Mouse (Mus musculus) monocyte, adult 2 months (primary cell): ENCODE measurements around the gene Pld1.

Experiments used
- DNase-seq, 2 experiments: peaks; one replicate each; pipeline ENCODE4 v3.0.0; 2022; ENCODE audit warnings: low spot score in 2 of 2, low read depth in 1 of 2

Gene Pld1

DNA sequence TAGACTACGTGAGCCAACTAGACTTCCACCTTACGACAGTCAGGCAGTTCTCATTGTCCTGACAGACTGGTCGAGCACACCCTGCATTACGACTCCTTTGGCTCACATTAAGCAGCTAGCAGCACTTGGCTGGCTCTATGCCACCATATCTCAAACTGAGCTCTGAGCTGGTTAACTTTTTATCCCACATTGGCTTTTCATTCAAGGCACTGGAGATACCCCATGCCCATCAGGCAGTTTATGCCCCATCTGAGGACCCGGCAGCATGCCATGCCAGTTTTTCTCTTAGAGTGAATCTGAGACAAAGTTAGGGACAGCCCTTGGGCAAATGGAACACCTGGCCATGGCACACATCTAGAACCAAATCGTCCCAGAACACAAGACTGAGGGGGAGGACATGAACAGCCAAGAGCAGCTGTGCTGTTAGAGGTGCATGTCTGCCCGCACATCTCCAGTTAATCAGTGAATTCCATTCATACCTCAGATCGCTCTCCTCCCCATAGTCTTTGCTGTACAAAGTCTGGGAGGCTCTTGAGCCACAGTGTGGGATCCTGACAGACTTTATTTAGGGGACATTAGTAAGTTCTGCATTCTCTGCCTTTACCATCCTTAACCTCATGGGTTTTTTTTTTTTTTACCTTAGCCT lies 49.5 kb downstream of the Pld1 start:
- DNase-seq = no peak

DNA sequence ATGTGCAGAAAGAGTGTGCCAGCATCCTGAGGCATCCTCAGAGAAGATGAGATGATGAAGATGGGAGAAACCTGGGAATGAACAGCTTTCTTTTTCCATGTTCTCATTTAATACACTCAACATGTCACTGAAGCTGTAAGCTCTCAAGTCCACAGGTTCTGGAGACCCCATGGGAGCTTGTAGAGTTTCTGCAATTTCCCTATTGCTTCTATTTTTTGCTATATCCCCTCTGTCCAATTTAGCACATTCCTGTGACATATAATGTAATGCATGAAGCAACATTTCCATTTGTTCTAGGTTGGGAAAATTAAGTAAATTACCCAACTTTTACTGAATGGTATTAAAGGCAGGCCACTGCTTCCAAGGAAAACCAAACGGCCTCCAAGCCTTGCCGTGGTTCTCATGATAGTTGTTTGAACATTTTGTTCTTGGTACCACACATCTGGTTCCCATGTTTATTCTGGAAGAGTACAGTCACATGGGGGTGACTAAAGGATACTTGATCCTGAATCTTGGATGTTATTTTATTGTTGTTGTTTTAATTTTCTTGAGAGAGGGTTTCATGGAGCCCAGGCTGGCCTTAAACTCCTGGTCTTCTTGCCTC lies 52.7 kb downstream of the Pld1 start:
- DNase-seq = no peak

DNA sequence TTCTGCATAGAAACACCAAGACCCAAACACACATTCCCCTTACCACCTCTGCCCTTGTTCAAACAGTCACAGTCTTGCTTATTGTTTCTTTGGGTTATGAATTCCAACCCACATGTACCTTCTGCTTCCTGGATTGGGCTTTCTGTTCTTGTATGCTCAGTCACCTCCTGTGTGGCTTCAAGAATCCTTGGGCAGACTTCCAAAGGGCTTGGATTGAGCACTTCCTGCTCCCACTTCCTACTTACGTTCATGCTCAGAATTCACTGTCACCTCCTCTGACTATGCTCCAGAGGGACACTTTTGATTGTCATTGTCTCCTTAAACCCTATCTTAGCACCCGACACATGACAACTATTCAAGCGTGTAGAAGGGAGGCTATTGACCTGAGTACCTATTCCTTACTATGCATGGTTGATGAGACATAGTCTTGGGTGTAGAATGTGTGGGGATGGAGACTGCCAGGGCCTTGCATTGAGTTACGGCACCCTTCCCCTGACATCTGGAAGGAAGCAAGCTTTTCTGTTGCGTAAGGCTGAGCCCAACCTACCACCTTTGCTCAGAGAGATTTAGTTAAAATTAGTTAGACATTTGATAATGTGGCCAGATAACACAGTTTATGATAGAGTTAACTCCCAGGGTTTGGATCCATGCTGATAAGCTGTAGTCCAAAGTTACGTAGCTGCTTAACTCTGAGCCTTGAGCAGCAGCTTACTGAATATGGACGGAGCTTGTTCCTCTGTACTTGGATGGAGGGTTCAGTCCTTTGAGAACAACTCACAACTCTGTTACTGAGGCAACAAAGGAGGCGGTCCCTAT lies 55.9 kb downstream of the Pld1 start:
- no peak for DNase-seq

DNA sequence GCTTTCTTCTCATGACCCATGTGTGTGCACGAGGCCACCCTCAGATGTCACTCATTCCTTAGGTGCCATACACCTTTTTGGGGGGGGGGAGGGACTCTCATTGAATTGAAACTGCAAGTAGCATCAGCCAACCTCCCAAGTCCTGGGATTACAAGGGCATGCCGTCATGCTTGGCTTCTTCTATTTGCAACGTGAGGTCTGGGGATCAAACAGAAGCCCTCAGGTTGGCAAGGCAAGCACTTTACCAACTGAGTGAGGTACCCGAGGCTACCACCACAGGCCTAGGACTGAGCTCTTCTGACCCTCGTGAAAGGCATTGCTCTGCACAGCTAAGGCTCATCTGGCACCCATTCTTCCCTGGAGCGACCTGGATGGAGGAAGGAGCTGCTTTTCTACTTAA lies 65.8 kb downstream of the Pld1 start:
- no peak for DNase-seq

DNA sequence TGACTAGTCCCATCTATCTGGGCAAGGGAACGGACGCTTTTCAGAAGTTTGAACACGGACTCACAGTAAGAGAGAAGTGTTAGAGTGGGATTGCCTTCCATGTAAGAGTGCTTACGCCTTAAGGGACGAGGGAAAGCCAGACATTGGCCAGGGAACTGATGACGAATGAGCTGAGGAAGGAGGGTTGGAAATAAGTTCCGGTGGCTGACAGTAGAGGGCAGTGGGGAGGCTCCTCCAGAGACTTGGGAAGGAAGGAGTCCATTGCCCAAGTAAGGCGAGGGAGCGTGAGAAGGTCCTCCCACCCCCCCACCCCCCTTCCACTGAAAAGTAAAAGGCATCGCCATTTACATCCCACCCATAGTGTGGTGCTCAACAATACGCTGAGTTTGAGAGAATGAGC lies 69.2 kb downstream of the Pld1 start:
- no peak for DNase-seq

DNA sequence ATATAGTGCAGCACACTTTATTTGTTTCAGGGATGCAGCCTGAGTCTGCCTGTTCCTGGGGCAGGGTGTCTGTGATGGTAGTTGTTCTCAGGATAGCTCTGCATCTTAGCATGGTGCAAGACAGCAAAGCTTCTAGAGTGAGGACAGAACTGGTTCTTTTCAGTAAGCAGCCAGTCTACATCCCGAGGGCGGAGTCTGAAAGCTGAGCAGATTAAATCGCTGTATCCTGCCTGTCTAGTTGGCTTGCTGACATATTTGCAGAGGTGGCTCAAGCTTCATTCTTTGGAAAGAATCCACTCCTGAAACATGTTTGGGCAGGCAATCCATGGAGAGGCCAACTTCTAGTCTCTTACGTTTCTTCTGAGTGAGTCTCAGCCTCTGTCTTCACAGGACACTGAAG lies 69.9 kb downstream of the Pld1 start:
- DNase-seq = no peak

DNA sequence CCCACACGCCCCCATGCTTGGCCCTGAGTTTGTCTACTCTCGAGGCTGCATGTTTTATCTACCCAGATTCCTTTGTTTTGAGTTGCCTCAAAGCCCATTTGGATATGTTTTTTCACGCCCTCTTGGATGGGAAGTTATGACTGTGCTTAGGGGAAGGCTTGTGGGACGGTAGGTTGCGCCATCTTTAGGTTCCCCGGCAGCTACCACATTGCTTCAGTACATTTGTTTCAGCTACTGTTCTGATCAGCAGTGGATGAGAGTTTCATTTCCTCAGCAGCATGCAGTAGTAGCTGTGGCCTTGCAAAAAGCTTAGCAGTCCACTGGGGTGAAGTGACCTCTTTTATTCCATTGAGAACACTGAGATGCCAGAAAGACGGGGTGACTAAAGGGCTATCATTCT lies 73.7 kb downstream of the Pld1 start:
- DNase-seq = peak; percentile 13 to 29

DNA sequence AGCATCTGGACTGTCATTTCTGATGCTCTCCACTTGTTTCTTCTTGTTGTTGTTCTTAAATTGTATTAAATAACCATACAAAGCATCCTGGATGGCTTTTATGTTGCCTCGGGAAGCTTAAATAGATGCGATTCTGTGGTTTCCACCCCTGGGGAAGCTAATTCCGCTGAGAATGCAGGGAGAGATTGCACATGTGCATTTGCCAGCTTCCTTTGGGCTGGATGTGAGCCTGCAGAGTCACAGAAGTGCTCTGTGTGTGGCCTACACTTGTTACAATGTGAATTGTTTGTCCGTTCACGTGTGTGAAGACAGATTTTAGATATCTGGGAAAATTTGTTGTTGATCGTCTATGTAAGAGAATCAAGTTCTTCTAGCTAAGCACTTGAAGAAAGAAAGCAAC lies 74.9 kb downstream of the Pld1 start:
- no peak for DNase-seq

DNA sequence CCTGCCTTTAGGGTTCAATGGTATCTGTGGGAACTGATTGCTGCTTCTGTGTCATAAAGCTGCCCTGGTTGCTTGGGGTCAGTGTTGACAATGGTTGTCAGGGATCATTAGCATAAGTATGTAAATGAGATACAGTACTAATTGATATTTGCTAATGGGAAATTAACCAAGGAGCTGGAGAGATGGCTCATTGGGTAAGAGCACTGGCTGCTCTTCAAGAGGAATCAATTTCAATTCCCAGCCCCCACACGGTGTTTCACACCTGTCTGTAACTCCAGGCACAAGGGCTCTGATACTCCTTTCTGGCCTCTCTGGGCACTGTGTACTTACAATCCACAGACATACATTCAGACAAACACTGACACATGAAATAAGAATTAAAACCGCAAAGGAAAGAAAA lies 78.5 kb downstream of the Pld1 start:
- no peak for DNase-seq

DNA sequence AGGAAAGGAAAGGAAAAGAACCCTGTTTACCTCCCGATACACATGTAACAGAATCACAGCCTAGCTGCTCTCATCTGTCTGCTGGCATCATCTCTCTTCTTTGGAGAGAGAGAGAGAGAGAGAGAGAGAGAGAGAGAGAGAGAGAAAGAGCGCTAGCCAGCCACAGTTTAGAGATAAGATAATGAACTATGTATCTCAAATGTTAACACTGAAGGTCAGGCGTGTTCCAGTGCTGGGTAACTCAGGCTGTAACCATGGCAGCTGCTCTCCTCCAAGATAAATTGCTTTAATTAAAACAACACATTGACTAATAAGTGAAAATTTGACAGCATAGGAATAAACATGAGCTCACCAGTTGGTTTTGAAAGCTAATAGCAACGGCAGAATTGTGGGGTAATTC lies 81.2 kb downstream of the Pld1 start:
- DNase-seq = no peak

DNA sequence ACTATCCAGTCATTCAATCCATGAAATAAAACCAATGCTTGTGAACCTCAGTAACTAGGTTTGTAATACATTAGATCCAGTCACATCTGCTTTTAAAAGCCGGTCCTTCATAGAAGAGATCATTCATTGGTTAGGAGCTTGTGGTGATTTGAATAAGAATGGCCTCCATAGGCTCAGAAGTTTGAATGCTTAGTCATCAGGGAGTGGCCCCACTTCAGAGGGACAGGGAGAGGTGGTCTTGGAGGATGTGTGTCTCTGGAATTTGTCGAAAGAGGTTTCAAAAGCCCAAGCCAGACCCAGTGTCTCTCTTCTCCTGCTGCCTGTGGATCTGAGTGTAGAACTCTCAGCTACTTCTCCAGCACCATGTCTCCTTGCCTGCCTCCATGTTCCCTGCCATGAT lies 81.9 kb downstream of the Pld1 start:
- no peak for DNase-seq

DNA sequence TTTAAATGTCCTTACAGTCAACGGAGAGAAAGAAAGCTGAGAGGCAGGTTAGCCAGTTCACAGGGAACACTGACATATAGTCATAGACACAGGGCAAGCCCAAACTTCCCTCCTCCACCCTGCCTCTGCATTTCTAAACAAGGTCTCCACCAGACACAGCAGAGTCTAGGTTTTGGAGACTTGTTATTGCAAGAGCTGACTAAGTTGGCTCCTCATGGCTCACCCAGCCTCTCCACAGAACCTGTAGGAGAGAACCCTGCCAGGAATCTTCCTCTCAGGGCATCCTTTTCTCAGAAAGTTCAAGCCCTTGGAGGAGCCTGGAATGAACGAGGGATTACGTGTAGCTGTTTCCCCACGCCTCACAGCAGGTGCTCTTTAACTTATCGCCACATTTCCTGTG lies 83.7 kb downstream of the Pld1 start:
- DNase-seq = no peak

DNA sequence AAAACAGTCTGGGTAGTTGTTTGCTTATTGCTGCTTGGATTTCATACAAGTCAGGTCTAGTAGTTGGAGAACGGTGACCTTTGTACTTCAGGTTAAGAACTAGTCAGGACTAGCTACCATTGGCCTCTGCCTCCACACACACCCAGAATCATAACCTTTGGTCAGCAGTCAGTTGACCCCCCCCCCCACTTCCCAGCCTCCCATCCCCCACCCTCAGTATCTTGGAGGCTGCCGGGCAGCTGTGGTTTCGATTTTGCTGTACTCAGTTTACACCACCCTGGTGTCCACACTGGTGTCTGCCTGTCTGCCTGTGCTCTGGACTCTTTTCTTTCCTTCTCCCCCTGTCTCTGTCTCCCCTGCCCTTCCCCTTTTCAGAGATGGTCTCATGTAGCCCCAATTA lies 88.4 kb downstream of the Pld1 start:
- DNase-seq = no peak

DNA sequence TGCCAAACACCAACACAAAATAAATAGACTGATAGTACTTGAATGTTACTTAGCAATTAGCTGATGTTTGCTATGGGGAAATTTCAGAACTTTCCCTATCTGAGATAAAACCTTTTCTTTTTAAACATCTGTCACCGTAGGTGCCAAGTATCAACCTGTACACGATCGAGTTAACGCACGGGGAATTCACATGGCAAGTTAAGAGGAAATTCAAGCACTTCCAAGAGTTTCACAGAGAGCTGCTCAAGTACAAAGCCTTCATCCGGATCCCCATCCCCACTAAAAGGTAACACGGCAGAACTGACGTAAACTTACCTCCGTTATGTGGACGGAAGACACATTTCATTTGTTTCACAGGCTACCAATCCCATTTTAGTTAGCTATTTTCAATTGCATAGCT lies 90.0 kb downstream of the Pld1 start:
- DNase-seq = no peak

DNA sequence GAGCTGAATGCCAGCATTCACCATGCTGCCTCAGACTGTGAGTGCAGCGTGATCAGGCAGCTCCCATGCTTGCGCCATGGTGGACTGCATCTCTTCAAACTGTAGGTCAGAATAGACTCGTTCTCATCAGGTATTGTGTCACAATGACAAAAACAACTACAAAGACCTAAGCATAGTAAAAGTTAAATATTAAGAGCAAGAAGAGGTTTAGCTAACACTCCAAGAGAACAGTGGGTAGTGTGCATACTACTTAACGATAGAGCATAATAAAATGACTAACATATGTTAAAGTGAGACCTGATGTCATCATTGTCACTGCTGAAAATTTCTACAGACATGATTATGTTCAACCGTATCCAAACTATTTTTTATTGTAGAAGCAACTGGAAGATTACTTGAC lies 92.4 kb downstream of the Pld1 start:
- no peak for DNase-seq

DNA sequence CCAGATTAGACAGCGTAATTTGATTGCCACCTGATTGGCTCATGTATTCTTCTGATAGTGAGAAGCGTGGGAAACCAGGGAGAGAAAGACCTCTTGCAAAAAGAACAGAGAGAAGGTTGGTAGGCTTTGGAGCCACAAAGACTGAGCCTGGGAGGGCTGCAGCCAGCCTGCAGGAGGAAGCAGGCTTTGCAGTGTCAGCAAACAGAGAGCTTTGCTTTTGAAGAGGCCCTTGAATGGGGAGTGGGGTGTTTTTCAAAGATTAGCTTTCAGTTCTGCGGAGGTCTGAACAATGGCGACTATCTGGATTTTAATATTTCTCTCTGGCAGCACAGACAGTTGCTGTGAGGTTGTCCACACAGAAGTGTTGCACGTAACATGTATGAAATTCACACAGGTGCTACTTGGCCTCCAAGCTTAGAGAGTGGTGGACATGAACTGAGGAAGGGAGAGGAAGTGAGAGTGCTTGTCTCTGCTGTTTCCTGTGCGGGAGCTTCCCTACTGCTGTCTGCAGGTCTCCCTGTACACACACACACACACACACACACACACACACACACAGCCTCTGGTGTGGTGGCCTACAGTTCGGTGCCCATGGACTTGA lies 93.2 kb downstream of the Pld1 start:
- no peak for DNase-seq

DNA sequence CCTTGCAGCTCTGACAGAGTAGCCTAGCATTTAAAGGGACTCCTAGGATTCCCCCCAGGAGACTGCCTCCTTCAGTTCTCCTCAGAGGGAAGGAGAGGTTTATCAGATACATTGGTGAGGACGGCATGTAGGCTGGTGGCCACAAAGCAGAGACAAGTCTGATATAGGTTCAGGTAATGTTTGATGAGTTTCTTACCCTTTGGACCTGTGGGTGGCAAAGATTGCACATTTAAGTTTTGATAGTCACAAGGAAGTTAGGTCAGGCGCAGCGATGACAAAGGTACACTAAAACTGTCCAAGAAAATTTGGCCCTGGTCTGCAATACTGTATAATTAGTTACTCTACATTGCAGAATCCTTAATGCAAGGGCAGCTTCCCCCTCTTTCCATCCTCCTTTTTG lies 95.4 kb downstream of the Pld1 start:
- no peak for DNase-seq

DNA sequence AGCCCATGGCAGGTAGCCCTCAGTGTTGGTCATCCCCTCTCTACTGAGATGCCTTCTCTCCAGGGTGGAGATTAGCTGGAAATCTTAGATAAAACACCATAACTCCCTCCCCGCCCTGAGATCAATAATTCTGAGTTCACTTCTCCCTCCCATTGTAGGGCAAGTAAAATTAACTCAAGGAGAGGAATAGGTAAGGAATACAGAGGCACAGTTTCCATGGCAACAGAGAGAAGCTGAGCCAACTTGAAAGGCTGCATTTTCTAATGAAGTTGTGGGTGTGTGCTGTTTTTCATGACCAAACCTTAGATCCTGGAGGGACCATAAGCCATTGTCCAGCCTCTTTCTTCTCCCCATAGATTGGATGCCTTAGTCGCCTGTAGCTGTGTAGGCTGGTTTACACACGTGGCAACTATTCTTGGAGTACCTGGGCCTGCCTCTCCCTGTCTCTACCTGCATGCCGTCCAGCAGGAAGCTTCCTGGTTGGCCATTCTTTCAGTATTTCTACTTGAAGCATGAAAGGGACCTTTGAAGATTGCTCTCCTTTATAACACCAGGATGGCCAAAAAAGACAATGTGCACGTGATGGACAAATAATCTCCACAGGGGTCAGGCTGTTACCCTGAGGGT lies 96.3 kb downstream of the Pld1 start:
- DNase-seq = no peak

DNA sequence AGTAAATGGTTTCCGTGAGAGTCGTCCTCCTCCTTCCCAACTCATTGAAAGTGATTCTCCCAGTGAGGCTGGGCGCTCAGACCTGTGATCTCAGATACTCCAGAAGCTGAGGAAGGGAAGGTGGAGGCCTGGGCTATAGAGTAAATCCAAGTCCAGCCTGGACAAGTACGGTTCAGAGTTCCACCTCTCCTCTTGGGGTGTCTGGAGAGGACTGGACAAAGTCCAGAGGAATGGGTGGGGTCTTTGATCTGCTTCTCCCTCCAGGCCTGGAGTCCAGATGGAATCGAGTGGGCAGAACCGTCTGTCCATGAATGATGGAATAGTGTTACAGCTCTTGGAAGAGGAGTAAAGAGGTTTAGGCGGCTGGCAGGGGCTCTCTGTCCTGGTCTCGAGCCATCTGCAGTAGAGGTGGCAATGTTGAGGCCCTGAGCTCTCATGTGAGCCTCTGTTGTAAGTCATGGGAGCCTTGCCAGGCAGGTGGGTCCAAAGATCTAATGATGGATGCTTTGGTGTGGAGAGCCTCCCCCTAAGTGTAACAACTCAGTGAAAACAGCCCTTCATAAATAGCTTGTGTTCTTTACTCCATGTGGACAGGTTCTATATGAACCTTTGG lies 98.9 kb downstream of the Pld1 start:
- DNase-seq = no peak

DNA sequence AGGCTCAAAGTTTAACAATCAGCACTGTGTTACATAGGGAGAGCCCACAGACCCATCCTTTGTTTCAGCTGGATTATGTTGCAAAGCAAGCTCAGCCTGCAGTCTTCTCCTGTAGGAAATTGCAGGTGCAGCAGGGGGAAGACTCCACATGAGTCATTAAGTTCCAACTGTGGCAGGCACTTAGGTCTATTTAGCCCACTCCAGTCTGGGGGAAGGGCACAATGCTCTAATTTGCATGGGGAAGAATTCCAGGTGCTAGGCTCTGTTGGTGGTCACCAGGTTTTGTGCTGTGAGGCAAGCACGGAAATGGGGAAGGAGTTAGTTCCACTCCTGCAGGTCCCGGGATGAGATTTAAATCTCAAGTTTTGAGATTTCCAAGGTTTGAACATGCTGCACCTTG lies 99.6 kb downstream of the Pld1 start:
- DNase-seq = no peak

DNA sequence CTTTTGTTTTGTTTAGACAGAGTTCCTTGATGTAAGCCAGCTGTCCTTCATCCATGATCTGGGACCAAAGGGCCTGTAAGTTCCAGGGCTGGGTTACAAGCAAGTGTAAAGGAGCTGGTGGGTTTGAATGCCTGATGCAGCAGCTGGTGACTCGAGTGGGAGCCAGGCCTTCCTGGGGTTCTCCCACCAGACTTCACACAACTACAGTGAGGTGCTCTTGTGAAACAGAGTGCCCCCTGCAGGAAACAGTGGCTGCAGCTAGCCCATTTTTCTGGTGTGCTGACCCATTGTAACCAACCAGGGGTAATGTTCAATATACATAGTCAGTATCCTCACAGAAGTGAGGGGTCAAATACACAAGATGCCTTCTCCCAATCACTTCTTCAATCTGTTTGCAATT lies 101.3 kb downstream of the Pld1 start:
- DNase-seq = no peak
